Mouse (Mus musculus): ENCODE results near the gene Ugcg.

DNA sequence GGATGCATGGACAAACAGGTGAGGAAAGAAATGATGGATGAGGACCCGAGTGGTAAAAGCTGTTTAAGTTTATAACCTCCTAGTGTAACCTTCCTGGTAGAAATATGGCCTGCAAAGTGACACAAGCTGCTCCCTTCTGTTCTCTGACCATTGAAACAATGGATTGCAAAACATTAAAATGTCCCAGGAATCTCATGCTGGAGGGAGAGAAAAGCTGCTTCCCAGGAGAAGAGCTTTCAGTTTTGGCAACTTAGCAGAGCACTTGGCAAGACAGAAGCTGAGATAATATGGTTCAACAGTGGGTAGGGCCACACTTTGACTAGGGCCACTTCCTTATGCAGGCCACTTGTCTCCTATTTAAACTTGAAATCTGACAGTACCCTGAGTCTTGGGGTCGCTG lies 69.7 kb downstream of the Ugcg start:
- TF ChIP-seq CTCF (IDR thresholded peaks at IDR 0.05; ENCODE audit: low read depth), result no peak
- no peak for TF ChIP-seq EP300 (IDR thresholded peaks at IDR 0.05; ENCODE audit: low read depth)
